Mouse (Mus musculus) heart, embryonic 13.5 days (tissue): ENCODE results near the gene Cx3cl1. TPM values are rescaled to one million over a fixed set of nuclear protein-coding genes. Genes with fewer than 3 reads are reported as not detected.
A peak's percentile ranks its signal among the peaks of the same experiment; 100 is the strongest.

Source experiments
- ATAC-seq: fragments of 200-750 bp; cut with Nextera tagmentation; 2 replicates; pipeline ENCODE4 v1.8.0; 2017; ENCODE audit warnings: moderate TSS enrichment; ENCODE audit not compliant: insufficient number of reproducible peaks, low FRiP score, low TSS enrichment; ENCODE audit errors: extremely low read depth
- H3K27ac ChIP-seq: fragments of 300-500 bp; sonication (generic); replicated peaks from 2 replicates; pipeline ENCODE4 v1.5.1; 2015; ENCODE audit warnings: moderate library complexity, mild to moderate bottlenecking, inconsistent platforms
- H3K27me3 ChIP-seq: fragments of 300-500 bp; sonication (generic); replicated peaks from 2 replicates; pipeline ENCODE4 v1.6.1; 2015; ENCODE audit warnings: mild to moderate bottlenecking, inconsistent platforms
- H3K36me3 ChIP-seq: fragments of 300-500 bp; sonication (generic); 2 replicates; pipeline ENCODE4 v1.6.1; 2015; ENCODE audit warnings: mild to moderate bottlenecking, inconsistent platforms
- H3K4me1 ChIP-seq: fragments of 300-500 bp; sonication (generic); 2 replicates; pipeline ENCODE4 v1.6.1; 2015; ENCODE audit warnings: inconsistent platforms
- H3K4me2 ChIP-seq: fragments of 300-500 bp; sonication (generic); 2 replicates; pipeline ENCODE4 v1.6.1; 2015; ENCODE audit warnings: inconsistent platforms, mild to moderate bottlenecking, moderate library complexity
- H3K4me3 ChIP-seq: fragments of 300-500 bp; sonication (generic); 2 replicates; pipeline ENCODE4 v1.5.1; 2015; ENCODE audit warnings: moderate library complexity, mild to moderate bottlenecking, inconsistent platforms
- H3K9ac ChIP-seq: fragments of 300-500 bp; sonication (generic); 2 replicates; pipeline ENCODE4 v1.6.1; 2015; ENCODE audit warnings: inconsistent platforms, mild to moderate bottlenecking, moderate library complexity
- H3K9me3 ChIP-seq: fragments of 300-500 bp; sonication (generic); 2 replicates; pipeline ENCODE4 v1.6.1; 2016; ENCODE audit warnings: inconsistent platforms
- WGBS: fragments of 180-500 bp; shearing (Covaris S2); methylation state at CpG from one replicate; pipeline ENCODE4 v1.1.7; 2015; ENCODE audit warnings: mixed read lengths; 5-methylcytosine and 5-hydroxymethylcytosine counted together
- polyA plus RNA-seq: library from polyadenylated mRNA; unstranded; fragments of >200 nt; fragmentation: Nextera tagmentation; extraction: Ambion mirVana; gene quantifications from 2 replicates; pipeline ENCODE4 v1.2.1, GENCODE M21; 2015

The Cx3cl1 gene
- polyA plus RNA-seq, 1 experiment from 2014 or later = 11.2 TPM

GRCm38 (mm10) chr8:94774601-94775000 is 2.8 kb downstream of the Cx3cl1 start:
- Histone ChIP-seq H3K36me3 (no peaks in the 10 kb centered on the region), H3K4me3 (no peak overlapping the region), H3K4me2 (no peak overlapping the region), H3K9ac (no peak overlapping the region), H3K4me1 (peaks cover 55% of the 10 kb centered on the region), H3K27me3 (peaks cover 64% of the 10 kb centered on the region), H3K9me3 (no peaks in the 10 kb centered on the region), H3K27ac (no peak overlapping the region)
- ATAC-seq = no peak
- 68% methylated on average over 1 of the region's 1 CpGs for WGBS

GRCm38 (mm10) chr8:94776346-94776745 is 4.5 kb downstream of the Cx3cl1 start:
- Histone ChIP-seq H3K9ac (no peak overlapping the region), H3K4me1 (peaks cover 58% of the 10 kb centered on the region), H3K9me3 (no peaks in the 10 kb centered on the region), H3K4me3 (no peak overlapping the region), H3K27ac (no peak overlapping the region), H3K4me2 (no peak overlapping the region), H3K27me3 (peaks cover 47% of the 10 kb centered on the region), H3K36me3 (no peaks in the 10 kb centered on the region)
- 88% methylated on average over 2 of the region's 2 CpGs for WGBS
- no peak for ATAC-seq

- H3K9me3 ChIP-seq = no peaks in the 10 kb centered on the region
- no peak overlapping the region for H3K4me3 ChIP-seq
- 0 out of 2 replicates have a peak overlapping the region, but pooled peaks have one; percentile 0 for H3K4me2 ChIP-seq
- H3K9ac ChIP-seq = no peak overlapping the region
- H3K4me1 ChIP-seq = peaks cover 54% of the 10 kb centered on the region
- WGBS = 23% methylated on average over 10 of the region's 10 CpGs
- ATAC-seq = no peak
- H3K36me3 ChIP-seq = no peaks in the 10 kb centered on the region
- H3K27ac ChIP-seq = peak overlapping the region; percentile 66
- H3K27me3 ChIP-seq = peaks cover 30% of the 10 kb centered on the region
Observed at GRCm38 (mm10) chr8:94778036-94778435, 6.2 kb downstream of the Cx3cl1 start.

- Histone ChIP-seq H3K9me3 (no peaks in the 10 kb centered on the region), H3K4me3 (no peak overlapping the region), H3K27ac (peak overlapping the region; percentile 66), H3K4me1 (peaks cover 52% of the 10 kb centered on the region), H3K4me2 (0 out of 2 replicates have a peak overlapping the region, but pooled peaks have one; percentile 0), H3K9ac (no peak overlapping the region), H3K27me3 (peaks cover 25% of the 10 kb centered on the region), H3K36me3 (no peaks in the 10 kb centered on the region)
- no peak for ATAC-seq
- WGBS = 46% methylated on average over 5 of the region's 5 CpGs
Observed at GRCm38 (mm10) chr8:94778473-94778872, 6.7 kb downstream of the Cx3cl1 start.

- no peak overlapping the region for H3K4me2 ChIP-seq
- ATAC-seq = no peak
- no peak overlapping the region for H3K4me3 ChIP-seq
- H3K9ac ChIP-seq = no peak overlapping the region
- WGBS = 61% methylated on average over 10 of the region's 10 CpGs
- H3K27me3 ChIP-seq = peaks cover 20% of the 10 kb centered on the region
- peak overlapping the region; percentile 66 for H3K27ac ChIP-seq
- peaks cover 48% of the 10 kb centered on the region for H3K4me1 ChIP-seq
- no peaks in the 10 kb centered on the region for H3K36me3 ChIP-seq
- H3K9me3 ChIP-seq = no peaks in the 10 kb centered on the region
Observed at GRCm38 (mm10) chr8:94778895-94779533, 7.2 kb downstream of the Cx3cl1 start.

- H3K36me3 ChIP-seq = no peaks in the 10 kb centered on the region
- 85% methylated on average over 16 of the region's 16 CpGs for WGBS
- peaks cover 14% of the 10 kb centered on the region for H3K27me3 ChIP-seq
- no peak overlapping the region for H3K4me3 ChIP-seq
- H3K9ac ChIP-seq = no peak overlapping the region
- no peak overlapping the region for H3K27ac ChIP-seq
- H3K4me1 ChIP-seq = peaks cover 54% of the 10 kb centered on the region
- no peak for ATAC-seq
- H3K4me2 ChIP-seq = no peak overlapping the region
- no peaks in the 10 kb centered on the region for H3K9me3 ChIP-seq
Observed at GRCm38 (mm10) chr8:94779534-94780294, 7.9 kb downstream of the Cx3cl1 start.

GRCm38 (mm10) chr8:94780491-94781154 is 8.8 kb downstream of the Cx3cl1 start:
- 65% methylated on average over 21 of the region's 21 CpGs for WGBS
- H3K4me1 ChIP-seq = peaks cover 61% of the 10 kb centered on the region
- H3K4me2 ChIP-seq = no peak overlapping the region
- no peak overlapping the region for H3K9ac ChIP-seq
- no peak for ATAC-seq
- H3K36me3 ChIP-seq = no peaks in the 10 kb centered on the region
- no peak overlapping the region for H3K4me3 ChIP-seq
- H3K9me3 ChIP-seq = no peaks in the 10 kb centered on the region
- no peak overlapping the region for H3K27ac ChIP-seq
- H3K27me3 ChIP-seq = peaks cover 5% of the 10 kb centered on the region

GRCm38 (mm10) chr8:94781155-94781837 is 9.5 kb downstream of the Cx3cl1 start:
- H3K4me1 ChIP-seq = peaks cover 63% of the 10 kb centered on the region
- H3K4me2 ChIP-seq = peak overlapping the region; percentile 53
- ATAC-seq = no peak
- 0 out of 2 replicates have a peak overlapping the region, but pooled peaks have one; percentile 4 for H3K4me3 ChIP-seq
- 51% methylated on average over 7 of the region's 7 CpGs for WGBS
- no peak overlapping the region for H3K27ac ChIP-seq
- H3K27me3 ChIP-seq = no peaks in the 10 kb centered on the region; the same call in none of the 2 replicates
- H3K9me3 ChIP-seq = no peaks in the 10 kb centered on the region
- H3K36me3 ChIP-seq = no peaks in the 10 kb centered on the region
- H3K9ac ChIP-seq = peak overlapping the region; percentile 15

GRCm38 (mm10) chr8:94781838-94782235 is 10.0 kb downstream of the Cx3cl1 start:
- 0 out of 2 replicates have a peak overlapping the region, but pooled peaks have one; percentile 4 for H3K4me3 ChIP-seq
- WGBS = 13% methylated on average over 11 of the region's 11 CpGs
- no peaks in the 10 kb centered on the region for H3K36me3 ChIP-seq
- peak overlapping the region; percentile 53 for H3K4me2 ChIP-seq
- no peak overlapping the region for H3K27ac ChIP-seq
- no peaks in the 10 kb centered on the region; the same call in 1 of the 2 replicates for H3K27me3 ChIP-seq
- H3K4me1 ChIP-seq = peaks cover 63% of the 10 kb centered on the region
- peak; percentile 22; the same call in 1 of the 2 replicates for ATAC-seq
- peak overlapping the region; percentile 15 for H3K9ac ChIP-seq
- H3K9me3 ChIP-seq = no peaks in the 10 kb centered on the region

GRCm38 (mm10) chr8:94783890-94784289 is 12.1 kb downstream of the Cx3cl1 start:
- Histone ChIP-seq H3K9ac (no peak overlapping the region), H3K4me2 (no peak overlapping the region), H3K4me1 (peaks cover 56% of the 10 kb centered on the region), H3K27me3 (no peaks in the 10 kb centered on the region; the same call in 1 of the 2 replicates), H3K27ac (no peak overlapping the region), H3K36me3 (no peaks in the 10 kb centered on the region), H3K9me3 (no peaks in the 10 kb centered on the region), H3K4me3 (no peak overlapping the region)
- ATAC-seq = no peak
- 55% methylated on average over 4 of the region's 4 CpGs for WGBS
